Mouse (Mus musculus): ENCODE data around the gene Eef1akmt3.

DNA sequence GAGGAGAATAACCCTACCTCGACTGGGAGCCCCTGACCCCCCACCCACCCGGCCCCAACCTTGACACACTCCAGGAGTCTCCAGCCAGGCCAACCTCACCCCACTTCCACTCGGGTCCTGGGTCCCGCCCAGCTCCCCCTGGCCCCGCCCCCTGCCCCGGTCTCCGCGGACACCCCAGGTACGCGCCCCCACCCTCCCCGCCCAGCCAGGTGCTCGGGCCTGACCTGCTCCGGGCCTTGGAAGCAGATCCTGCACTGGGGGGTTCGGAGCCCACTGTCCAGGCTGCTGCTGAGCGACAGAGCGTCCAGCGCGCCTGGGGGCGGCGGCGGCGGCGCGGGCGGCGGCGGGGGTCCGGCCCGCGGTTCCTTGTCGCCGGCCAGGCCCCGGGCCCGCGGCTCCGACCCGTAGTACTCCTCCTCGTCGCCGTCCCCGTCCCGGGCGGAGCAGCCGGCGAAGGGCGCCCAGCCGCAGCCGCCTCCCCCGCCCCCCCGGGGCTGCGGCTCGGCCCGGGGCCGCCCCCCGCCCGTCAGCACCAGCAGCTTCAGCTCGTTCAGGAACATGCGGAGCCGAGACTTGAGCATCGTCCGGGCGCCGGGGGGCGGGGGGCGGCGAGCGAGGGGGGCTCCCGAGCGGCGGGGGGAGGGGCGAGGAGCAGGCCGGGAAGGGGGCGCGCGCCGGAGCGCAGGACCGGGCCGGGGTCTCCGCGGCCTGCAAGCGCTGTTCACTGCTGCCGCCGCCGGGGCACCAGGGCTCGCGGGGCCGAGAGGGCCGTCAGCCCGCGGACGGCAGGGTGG, 18.1 kb upstream of the Eef1akmt3 start:
- TF ChIP-seq CTCF (IDR thresholded peaks at IDR 0.05; ENCODE audit: low read depth) (no peak), EP300 (IDR thresholded peaks at IDR 0.05; ENCODE audit: low read depth) (no peak)

All from liver, postnatal 0 days (tissue).